Mouse (Mus musculus): ENCODE data around the gene Rnf186.

- peak; percentile 99 for TF ChIP-seq CTCF (IDR thresholded peaks at IDR 0.05; ENCODE audit: insufficient read depth, low read depth, low read length)
- TF ChIP-seq POLR2A (IDR thresholded peaks at IDR 0.05; ENCODE audit: insufficient read depth, low read depth, low read length): no peak
These were observed 44.8 kb upstream of the Rnf186 start for GRCm38 (mm10) chr4:138922131-138922459.
